Mouse (Mus musculus): ENCODE results near the gene Abhd16a. TPM values are rescaled to one million over a fixed set of nuclear protein-coding genes. Genes with fewer than 3 reads are reported as not detected.
A peak's percentile ranks its signal among the peaks of the same experiment; 100 is the strongest.

Abhd16a gene
- polyA plus RNA-seq, 1 experiment: 73.1 TPM

GRCm38 (mm10) chr17:35063466-35063865 is 25.6 kb upstream of the Abhd16a start:
- Histone ChIP-seq H3K4me3 (replicated peaks; ENCODE audit: control insufficient read depth, low read depth, low read length) (no peak overlapping the region), H3K27ac (ENCODE audit: control insufficient read depth, insufficient read depth, low read depth, low read length, poor library complexity) (no peak overlapping the region), H3K4me1 (ENCODE audit: control insufficient read depth, insufficient read depth, low read length) (no peaks in the 10 kb centered on the region; the same call in 1 of the 2 replicates)
- 77% methylated on average over 3 of the region's 3 CpGs for WGBS
- TF ChIP-seq POLR2A (IDR thresholded peaks at IDR 0.05; ENCODE audit: borderline replicate concordance, control insufficient read depth, low read depth, low read length): no peak
- no peak for TF ChIP-seq CTCF (IDR thresholded peaks at IDR 0.05; ENCODE audit: control insufficient read depth, insufficient read depth, low read length)

- H3K4me3 ChIP-seq (replicated peaks; ENCODE audit: control insufficient read depth, low read depth, low read length): no peak overlapping the region
- H3K4me1 ChIP-seq (ENCODE audit: control insufficient read depth, insufficient read depth, low read length): no peaks in the 10 kb centered on the region; the same call in 1 of the 2 replicates
- no peak overlapping the region for H3K27ac ChIP-seq (ENCODE audit: control insufficient read depth, insufficient read depth, low read depth, low read length, poor library complexity)
- WGBS: 52% methylated on average over 10 of the region's 10 CpGs
- TF ChIP-seq CTCF (IDR thresholded peaks at IDR 0.05; ENCODE audit: control insufficient read depth, insufficient read depth, low read length) (no peak), POLR2A (IDR thresholded peaks at IDR 0.05; ENCODE audit: borderline replicate concordance, control insufficient read depth, low read depth, low read length) (no peak)
Measured at GRCm38 (mm10) chr17:35064378-35064877, 24.6 kb upstream of the Abhd16a start.

- Histone ChIP-seq H3K4me1 (ENCODE audit: control insufficient read depth, insufficient read depth, low read length) (no peaks in the 10 kb centered on the region; the same call in 1 of the 2 replicates), H3K27ac (ENCODE audit: control insufficient read depth, insufficient read depth, low read depth, low read length, poor library complexity) (no peak within 1 kb of the TSS), H3K4me3 (replicated peaks; ENCODE audit: control insufficient read depth, low read depth, low read length) (peak within 1 kb of the TSS; percentile 35)
- 2% methylated on average over 48 of the region's 48 CpGs for WGBS
- TF ChIP-seq CTCF (IDR thresholded peaks at IDR 0.05; ENCODE audit: control insufficient read depth, insufficient read depth, low read length) (no peak), POLR2A (IDR thresholded peaks at IDR 0.05; ENCODE audit: borderline replicate concordance, control insufficient read depth, low read depth, low read length) (0 out of 2 replicates have a peak, but pooled peaks have one; percentile 14)
Measured at GRCm38 (mm10) chr17:35064951-35065947, 23.8 kb upstream of the Abhd16a start, which contains the start of gene Ly6g6c. Ly6g6c (plus strand) TSS chr17:35065388.

- 48% methylated on average over 10 of the region's 10 CpGs for WGBS
- peak within 1 kb of the TSS; percentile 35 for H3K4me3 ChIP-seq (replicated peaks; ENCODE audit: control insufficient read depth, low read depth, low read length)
- no peak within 1 kb of the TSS for H3K27ac ChIP-seq (ENCODE audit: control insufficient read depth, insufficient read depth, low read depth, low read length, poor library complexity)
- H3K4me1 ChIP-seq (ENCODE audit: control insufficient read depth, insufficient read depth, low read length): no peaks in the 10 kb centered on the region; the same call in 1 of the 2 replicates
- TF ChIP-seq CTCF (IDR thresholded peaks at IDR 0.05; ENCODE audit: control insufficient read depth, insufficient read depth, low read length): no peak
- TF ChIP-seq POLR2A (IDR thresholded peaks at IDR 0.05; ENCODE audit: borderline replicate concordance, control insufficient read depth, low read depth, low read length): no peak
Measured at GRCm38 (mm10) chr17:35066084-35066483, 23.0 kb upstream of the Abhd16a start, which contains the start of gene Mpig6b. Mpig6b (minus strand) TSS chr17:35066184.

- H3K27ac ChIP-seq (ENCODE audit: control insufficient read depth, insufficient read depth, low read depth, low read length, poor library complexity): no peak overlapping the region
- 70% methylated on average over 17 of the region's 17 CpGs for WGBS
- no peak for TF ChIP-seq POLR2A (IDR thresholded peaks at IDR 0.05; ENCODE audit: borderline replicate concordance, control insufficient read depth, low read depth, low read length)
- TF ChIP-seq CTCF (IDR thresholded peaks at IDR 0.05; ENCODE audit: control insufficient read depth, insufficient read depth, low read length): no peak
- H3K4me3 ChIP-seq (replicated peaks; ENCODE audit: control insufficient read depth, low read depth, low read length): no peak overlapping the region
- no peaks in the 10 kb centered on the region; the same call in 1 of the 2 replicates for H3K4me1 ChIP-seq (ENCODE audit: control insufficient read depth, insufficient read depth, low read length)
Measured at GRCm38 (mm10) chr17:35068213-35068914, 20.7 kb upstream of the Abhd16a start.

- Histone ChIP-seq H3K4me1 (ENCODE audit: control insufficient read depth, insufficient read depth, low read length) (no peaks in the 10 kb centered on the region), H3K27ac (ENCODE audit: control insufficient read depth, insufficient read depth, low read depth, low read length, poor library complexity) (no peak overlapping the region), H3K4me3 (replicated peaks; ENCODE audit: control insufficient read depth, low read depth, low read length) (no peak overlapping the region)
- TF ChIP-seq POLR2A (IDR thresholded peaks at IDR 0.05; ENCODE audit: borderline replicate concordance, control insufficient read depth, low read depth, low read length): no peak
- TF ChIP-seq CTCF (IDR thresholded peaks at IDR 0.05; ENCODE audit: control insufficient read depth, insufficient read depth, low read length): no peak
- WGBS: 35% methylated on average over 6 of the region's 6 CpGs
Measured at GRCm38 (mm10) chr17:35070556-35071229, 18.4 kb upstream of the Abhd16a start.

- Histone ChIP-seq H3K27ac (ENCODE audit: control insufficient read depth, insufficient read depth, low read depth, low read length, poor library complexity) (no peak overlapping the region), H3K4me1 (ENCODE audit: control insufficient read depth, insufficient read depth, low read length) (no peaks in the 10 kb centered on the region), H3K4me3 (replicated peaks; ENCODE audit: control insufficient read depth, low read depth, low read length) (no peak overlapping the region)
- TF ChIP-seq CTCF (IDR thresholded peaks at IDR 0.05; ENCODE audit: control insufficient read depth, insufficient read depth, low read length) (no peak), POLR2A (IDR thresholded peaks at IDR 0.05; ENCODE audit: borderline replicate concordance, control insufficient read depth, low read depth, low read length) (no peak)
- 79% methylated on average over 9 of the region's 9 CpGs for WGBS
Measured at GRCm38 (mm10) chr17:35071454-35071853, 17.6 kb upstream of the Abhd16a start.

All from bone marrow, adult 2 months (tissue).